Mouse (Mus musculus): ENCODE results near the gene Vav2. TPM values are rescaled to one million over a fixed set of nuclear protein-coding genes. Genes with fewer than 3 reads are reported as not detected.
A peak's percentile ranks its signal among the peaks of the same experiment; 100 is the strongest.

The Vav2 gene
- polyA plus RNA-seq, 1 experiment from 2014 or later, result 36.7 TPM

GRCm38 (mm10) chr2:27327886-27328285 lies 98.9 kb downstream of the Vav2 start:
- ChIA-PET CTCF (interaction anchor here (1.5 kb wide), 1 partner anchor 10 kb away, joined by 3 read pairs; no protein-coding TSS in a partner anchor), POLR2A (no interaction called here)
- no peak for DNase-seq (ENCODE audit: low read depth, low spot score)
- no peaks in the 10 kb centered on the region for H3K27me3 ChIP-seq
- in situ Hi-C loops (cut with MboI; ENCODE audit: low pct_unique_long_range_greater_than_20kb), result no loop called here
- ATAC-seq, result no peak
- no peak for TF ChIP-seq CTCF (IDR thresholded peaks at IDR 0.05)

GRCm38 (mm10) chr2:27327076-27327475 lies 99.8 kb downstream of the Vav2 start:
- ChIA-PET CTCF (no interaction called here), POLR2A (no interaction called here)
- in situ Hi-C loops (cut with MboI; ENCODE audit: low pct_unique_long_range_greater_than_20kb), result no loop called here
- no peaks in the 10 kb centered on the region for H3K27me3 ChIP-seq
- no peak for ATAC-seq
- DNase-seq (ENCODE audit: low read depth, low spot score), result no peak
- TF ChIP-seq CTCF (IDR thresholded peaks at IDR 0.05), result no peak

GRCm38 (mm10) chr2:27326357-27326756 lies 100.5 kb downstream of the Vav2 start:
- no peak for TF ChIP-seq CTCF (IDR thresholded peaks at IDR 0.05)

GRCm38 (mm10) chr2:27324690-27325089 lies 102.1 kb downstream of the Vav2 start:
- in situ Hi-C loops (cut with MboI; ENCODE audit: low pct_unique_long_range_greater_than_20kb), result no loop called here
- no peaks in the 10 kb centered on the region for H3K27me3 ChIP-seq
- no peak for DNase-seq (ENCODE audit: low read depth, low spot score)
- POLR2A ChIA-PET, result interaction anchor here (0.7 kb wide), 1 partner anchor 33 kb away, joined by 3 read pairs; no protein-coding TSS in a partner anchor
- CTCF ChIA-PET, result interaction anchor here (1.7 kb wide), 1 partner anchor 103 kb away, joined by 5 read pairs; no protein-coding TSS in a partner anchor
- ATAC-seq, result no peak
- TF ChIP-seq CTCF (IDR thresholded peaks at IDR 0.05), result no peak

More at GRCm38 (mm10) chr2:27326357-27326756, 100.5 kb downstream of the Vav2 start:
- in situ Hi-C loops (cut with MboI; ENCODE audit: low pct_unique_long_range_greater_than_20kb), result no loop called here
- no peak for DNase-seq (ENCODE audit: low read depth, low spot score)
- ChIA-PET POLR2A (no interaction called here), CTCF (no interaction called here)
- no peak for ATAC-seq
- H3K27me3 ChIP-seq, result no peaks in the 10 kb centered on the region

- DNase-seq (ENCODE audit: low read depth, low spot score), result no peak
- in situ Hi-C loops (cut with MboI; ENCODE audit: low pct_unique_long_range_greater_than_20kb), result no loop called here
- H3K27me3 ChIP-seq, result no peaks in the 10 kb centered on the region
- TF ChIP-seq CTCF (IDR thresholded peaks at IDR 0.05), result no peak
- POLR2A ChIA-PET, result no interaction called here
- CTCF ChIA-PET, result no interaction called here
- no peak for ATAC-seq
Measured at GRCm38 (mm10) chr2:27321431-27321875, 105.4 kb downstream of the Vav2 start.

- no peak for TF ChIP-seq CTCF (IDR thresholded peaks at IDR 0.05)
- H3K27me3 ChIP-seq, result no peaks in the 10 kb centered on the region
- ATAC-seq (no peak), DNase-seq (ENCODE audit: low read depth, low spot score) (no peak)
- in situ Hi-C loops (cut with MboI; ENCODE audit: low pct_unique_long_range_greater_than_20kb), result no loop called here
- POLR2A ChIA-PET, result no interaction called here
- CTCF ChIA-PET, result no interaction called here
Measured at GRCm38 (mm10) chr2:27320820-27321219, 106.0 kb downstream of the Vav2 start.

GRCm38 (mm10) chr2:27318606-27319005 lies 108.2 kb downstream of the Vav2 start:
- ATAC-seq (peak; percentile 94), DNase-seq (ENCODE audit: low read depth, low spot score) (peak; percentile 89)
- CTCF ChIA-PET, result interaction anchor here (0.7 to 1.5 kb wide), 4 partner anchors 10 to 110 kb away, joined by 3 to 7 read pairs (median 4); no protein-coding TSS in a partner anchor
- POLR2A ChIA-PET, result interaction anchor here (1.0 to 1.1 kb wide), 2 partner anchors 12 to 106 kb away, joined by 3 read pairs; no protein-coding TSS in a partner anchor
- no peaks in the 10 kb centered on the region for H3K27me3 ChIP-seq
- in situ Hi-C loops (cut with MboI; ENCODE audit: low pct_unique_long_range_greater_than_20kb), result no loop called here
- TF ChIP-seq CTCF (IDR thresholded peaks at IDR 0.05), result no peak

GRCm38 (mm10) chr2:27318197-27318596 lies 108.6 kb downstream of the Vav2 start:
- POLR2A ChIA-PET, result interaction anchor here (1.0 to 1.1 kb wide), 2 partner anchors 12 to 107 kb away, joined by 3 read pairs; no protein-coding TSS in a partner anchor
- ATAC-seq, result peak; percentile 55

GRCm38 (mm10) chr2:27316167-27316566 lies 110.7 kb downstream of the Vav2 start:
- ATAC-seq, result no peak
- DNase-seq (ENCODE audit: low read depth, low spot score), result no peak
- in situ Hi-C loops (cut with MboI; ENCODE audit: low pct_unique_long_range_greater_than_20kb), result no loop called here
- POLR2A ChIA-PET, result interaction anchor here (0.7 kb wide), 1 partner anchor 111 kb away, joined by 4 read pairs; the partner anchor contains the start of gene Vav2
- H3K27me3 ChIP-seq, result no peaks in the 10 kb centered on the region
- CTCF ChIA-PET, result interaction anchor here (1.3 to 1.8 kb wide), 2 partner anchors 20 to 27 kb away, joined by 3 to 4 read pairs; no protein-coding TSS in a partner anchor
- no peak for TF ChIP-seq CTCF (IDR thresholded peaks at IDR 0.05)

More at GRCm38 (mm10) chr2:27318197-27318596, 108.6 kb downstream of the Vav2 start:
- CTCF ChIA-PET, result interaction anchor here (0.7 to 1.5 kb wide), 4 partner anchors 10 to 110 kb away, joined by 3 to 7 read pairs (median 4); no protein-coding TSS in a partner anchor
- in situ Hi-C loops (cut with MboI; ENCODE audit: low pct_unique_long_range_greater_than_20kb), result no loop called here
- no peaks in the 10 kb centered on the region for H3K27me3 ChIP-seq
- DNase-seq (ENCODE audit: low read depth, low spot score), result peak; percentile 88
- no peak for TF ChIP-seq CTCF (IDR thresholded peaks at IDR 0.05)

- POLR2A ChIA-PET, result no interaction called here
- no peak for TF ChIP-seq CTCF (IDR thresholded peaks at IDR 0.05)
- in situ Hi-C loops (cut with MboI; ENCODE audit: low pct_unique_long_range_greater_than_20kb), result no loop called here
- ATAC-seq (no peak), DNase-seq (ENCODE audit: low read depth, low spot score) (no peak)
- H3K27me3 ChIP-seq, result no peaks in the 10 kb centered on the region
- CTCF ChIA-PET, result interaction anchor here (1.2 kb wide), 1 partner anchor 114 kb away, joined by 4 read pairs; no protein-coding TSS in a partner anchor
Measured at GRCm38 (mm10) chr2:27314269-27314668, 112.6 kb downstream of the Vav2 start.

GRCm38 (mm10) chr2:27312500-27312899 lies 114.3 kb downstream of the Vav2 start:
- in situ Hi-C loops (cut with MboI; ENCODE audit: low pct_unique_long_range_greater_than_20kb), result no loop called here
- POLR2A ChIA-PET, result no interaction called here
- no peak for TF ChIP-seq CTCF (IDR thresholded peaks at IDR 0.05)
- DNase-seq (ENCODE audit: low read depth, low spot score) (no peak), ATAC-seq (no peak)
- CTCF ChIA-PET, result no interaction called here
- H3K27me3 ChIP-seq, result no peaks in the 10 kb centered on the region
